Mouse (Mus musculus): Measurements from ENCODE around the gene Phykpl.
A peak's percentile ranks its signal among the peaks of the same experiment; 100 is the strongest.

Phykpl gene

DNA sequence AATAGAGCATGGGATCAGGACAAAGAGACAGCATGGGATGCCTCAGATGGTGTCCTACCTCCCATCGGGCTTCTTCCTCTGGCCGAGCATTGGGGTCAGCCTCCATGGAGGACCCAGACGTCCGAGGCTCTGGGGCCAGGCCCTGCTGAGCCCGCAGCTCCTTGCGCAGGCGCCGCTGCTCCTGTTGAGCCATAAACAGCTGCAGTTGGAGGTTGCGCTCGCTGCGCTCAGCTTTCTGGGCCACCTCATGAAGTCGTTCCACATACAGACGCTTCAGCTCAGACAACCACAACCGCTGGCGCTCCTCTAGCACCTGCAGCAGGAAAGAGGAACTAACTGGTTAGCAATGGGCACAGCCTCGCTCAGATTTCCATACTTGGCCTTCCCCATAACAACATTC is 59.7 kb downstream of the Phykpl start:
- no peak for DNase-seq (ENCODE audit: low spot score in 2 of 2)

DNA sequence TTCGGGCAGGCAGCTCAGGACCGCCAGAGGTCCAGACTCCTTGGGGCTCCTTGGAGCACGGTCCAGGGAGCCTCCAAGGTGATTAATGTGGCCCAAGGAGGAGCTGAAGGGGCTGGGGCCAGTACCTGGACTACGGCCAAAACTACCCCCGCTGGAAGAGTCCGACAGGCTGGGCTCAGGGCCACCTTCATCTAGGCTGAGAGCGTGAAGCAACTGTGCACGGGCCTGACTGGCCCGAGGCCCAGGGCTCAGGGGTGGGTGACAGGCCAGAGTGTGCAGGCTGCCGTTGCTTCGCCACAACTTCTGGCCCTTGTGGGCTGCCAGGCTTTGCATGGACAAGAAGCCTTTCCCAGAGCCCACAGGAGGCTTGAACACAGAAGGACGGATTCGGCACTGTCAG is 60.7 kb downstream of the Phykpl start:
- DNase-seq (ENCODE audit: low spot score in 2 of 2): no peak

DNA sequence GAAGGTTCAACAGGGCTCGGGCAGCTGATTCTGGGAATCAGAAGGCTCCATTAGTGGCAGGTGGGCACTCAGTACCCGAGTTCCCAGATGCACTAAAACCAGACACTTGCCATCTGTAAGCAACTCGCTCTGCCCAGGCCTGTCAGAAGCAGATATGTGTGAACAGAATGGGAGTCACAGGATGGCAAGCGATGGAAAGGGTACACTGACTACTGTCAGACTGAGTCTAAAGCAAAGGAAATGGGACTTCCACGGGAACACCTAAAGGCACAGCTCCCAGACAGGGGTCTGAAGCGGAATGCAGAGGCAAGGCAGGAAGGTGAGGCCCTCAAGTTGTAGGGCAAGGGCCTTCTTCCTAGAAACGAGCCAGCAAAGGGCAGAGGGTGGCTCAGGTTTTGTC is 61.7 kb downstream of the Phykpl start:
- no peak for DNase-seq (ENCODE audit: low spot score in 2 of 2)

DNA sequence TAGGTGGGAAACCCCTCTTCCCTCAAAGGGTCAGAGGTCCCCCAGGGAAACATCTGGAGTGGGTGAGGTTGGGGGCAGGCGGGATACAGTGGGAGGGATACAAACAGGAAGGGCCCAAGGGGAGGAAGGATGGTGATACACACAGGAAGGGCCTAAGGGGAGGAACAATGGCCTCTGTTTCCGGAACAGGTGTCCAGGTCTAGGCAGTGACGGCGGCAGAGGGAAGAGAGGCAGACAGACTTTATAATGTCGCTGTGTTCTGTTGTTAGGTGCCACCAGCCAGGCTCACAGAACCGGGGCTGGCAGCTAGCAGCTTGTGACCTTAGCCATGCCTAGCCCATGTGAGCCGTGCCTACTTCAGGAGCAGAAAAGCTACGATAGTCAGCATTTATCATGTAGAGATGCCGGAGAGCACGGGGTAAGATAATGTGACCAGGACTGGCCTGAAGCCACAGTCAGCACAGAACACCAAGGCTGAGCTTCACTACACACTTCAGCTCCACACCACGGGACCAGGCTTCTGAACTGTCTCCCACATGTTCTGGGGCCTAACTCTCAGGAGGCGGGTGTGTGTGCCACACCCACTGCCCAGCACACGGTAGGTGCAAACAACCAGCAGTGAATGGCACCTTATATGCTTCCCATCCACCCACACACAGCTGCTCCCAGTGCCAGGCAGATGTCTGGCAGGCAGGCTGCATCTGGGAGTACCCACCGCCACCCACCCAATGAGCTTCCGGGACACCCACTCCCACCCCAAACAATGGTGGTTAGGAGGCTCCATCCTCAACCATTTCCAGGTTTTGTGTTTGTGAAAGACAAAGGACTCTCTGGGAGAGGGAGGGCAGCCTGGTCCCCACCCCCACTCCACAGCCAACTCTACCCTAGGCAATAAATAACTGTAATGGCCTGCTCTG is 62.5 kb downstream of the Phykpl start:
- DNase-seq (ENCODE audit: low spot score in 2 of 2): no peak

DNA sequence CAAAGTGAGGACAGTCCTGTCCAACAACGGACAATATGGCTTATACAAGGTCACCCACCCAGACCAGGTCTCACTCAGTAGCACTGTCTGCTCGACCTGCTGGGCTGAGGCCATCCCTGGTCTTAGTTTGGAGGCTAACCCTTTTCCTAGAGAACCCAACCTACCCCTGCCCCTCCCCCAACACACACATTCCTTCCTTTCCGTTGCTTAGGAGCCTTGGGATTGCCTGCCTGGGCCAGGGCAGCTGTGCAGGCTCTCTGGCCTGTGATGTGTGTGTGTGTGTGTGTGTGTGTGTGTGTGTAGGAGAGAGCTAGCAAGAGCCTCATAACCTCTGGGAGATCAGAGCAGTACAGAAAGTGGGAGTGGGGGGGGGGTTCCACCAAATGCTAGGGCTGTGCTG is 64.0 kb downstream of the Phykpl start:
- no peak for DNase-seq (ENCODE audit: low spot score in 2 of 2)

DNA sequence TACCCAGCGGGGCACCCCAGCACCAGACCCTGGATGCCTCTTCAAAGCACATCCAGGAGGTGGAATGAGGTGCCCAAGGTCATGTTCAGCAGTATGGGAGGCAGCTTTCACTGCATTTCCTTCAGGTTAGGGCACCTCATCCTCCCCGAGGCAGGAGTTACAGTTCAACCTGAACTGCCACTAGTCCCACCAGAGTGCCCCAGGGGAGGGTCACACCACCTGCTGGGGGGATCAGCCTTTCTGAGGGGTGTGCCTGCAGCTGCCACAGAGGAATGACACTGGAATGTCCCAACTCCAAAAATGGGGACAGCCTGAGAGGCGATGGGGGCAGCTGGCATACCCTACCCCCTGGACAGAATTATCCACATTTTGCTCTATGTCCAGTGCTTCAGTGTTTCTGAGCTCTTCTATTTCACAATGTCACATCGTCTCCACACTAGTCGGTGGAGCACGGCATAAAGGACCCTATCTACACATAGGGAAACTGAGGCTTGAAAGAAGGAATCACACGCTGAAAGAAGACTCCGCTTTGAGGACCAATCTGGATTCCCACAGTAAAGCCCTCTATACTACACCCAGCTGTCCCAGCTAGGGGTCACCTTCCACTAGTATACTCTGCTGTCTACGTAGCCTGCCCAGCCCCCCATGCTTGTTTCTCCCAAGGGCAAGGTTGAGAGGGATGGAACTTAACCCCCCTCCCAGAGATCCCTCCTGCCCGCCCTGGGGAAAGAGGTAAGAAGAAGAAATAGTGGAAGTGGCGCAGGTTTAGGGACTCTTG is 64.7 kb downstream of the Phykpl start:
- DNase-seq (ENCODE audit: low spot score in 2 of 2): no peak

DNA sequence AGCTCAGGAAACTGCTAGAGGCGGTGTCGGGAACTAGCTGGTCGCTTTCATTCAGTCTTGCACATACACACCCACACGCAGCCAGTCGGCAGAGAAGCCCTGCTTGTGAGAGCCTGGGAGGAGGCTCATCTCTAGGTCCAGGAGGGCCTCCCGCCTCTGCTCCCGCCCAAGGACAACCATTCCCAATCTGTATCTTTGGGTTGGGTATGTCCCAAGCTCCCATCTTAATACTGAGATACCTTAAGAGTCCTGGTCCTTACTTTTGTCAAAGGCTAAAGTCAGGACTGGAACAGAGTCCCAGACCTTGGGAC is 65.3 kb downstream of the Phykpl start:
- DNase-seq (ENCODE audit: low spot score in 2 of 2): no peak

DNA sequence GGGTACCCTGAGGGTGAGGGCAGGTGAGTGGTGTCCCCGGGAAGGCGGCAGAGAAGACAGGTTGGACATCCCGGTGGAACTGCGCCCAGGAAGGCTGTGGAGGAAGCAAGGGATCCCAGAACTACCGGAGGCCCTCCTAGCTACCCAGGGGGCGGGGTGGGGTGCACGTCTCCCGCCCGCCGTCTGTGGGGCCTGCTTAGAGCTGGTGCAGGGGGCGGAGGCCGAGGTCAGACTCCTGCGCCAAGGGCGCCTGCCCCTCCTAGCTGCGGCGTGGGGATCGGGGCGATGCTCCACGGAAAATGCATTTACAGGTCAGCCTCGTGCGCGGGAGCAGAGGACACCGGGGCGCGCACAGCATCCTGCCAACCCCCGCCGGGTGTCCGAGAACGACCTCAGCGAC is 65.7 kb downstream of the Phykpl start:
- DNase-seq (ENCODE audit: low spot score in 2 of 2): no peak

DNA sequence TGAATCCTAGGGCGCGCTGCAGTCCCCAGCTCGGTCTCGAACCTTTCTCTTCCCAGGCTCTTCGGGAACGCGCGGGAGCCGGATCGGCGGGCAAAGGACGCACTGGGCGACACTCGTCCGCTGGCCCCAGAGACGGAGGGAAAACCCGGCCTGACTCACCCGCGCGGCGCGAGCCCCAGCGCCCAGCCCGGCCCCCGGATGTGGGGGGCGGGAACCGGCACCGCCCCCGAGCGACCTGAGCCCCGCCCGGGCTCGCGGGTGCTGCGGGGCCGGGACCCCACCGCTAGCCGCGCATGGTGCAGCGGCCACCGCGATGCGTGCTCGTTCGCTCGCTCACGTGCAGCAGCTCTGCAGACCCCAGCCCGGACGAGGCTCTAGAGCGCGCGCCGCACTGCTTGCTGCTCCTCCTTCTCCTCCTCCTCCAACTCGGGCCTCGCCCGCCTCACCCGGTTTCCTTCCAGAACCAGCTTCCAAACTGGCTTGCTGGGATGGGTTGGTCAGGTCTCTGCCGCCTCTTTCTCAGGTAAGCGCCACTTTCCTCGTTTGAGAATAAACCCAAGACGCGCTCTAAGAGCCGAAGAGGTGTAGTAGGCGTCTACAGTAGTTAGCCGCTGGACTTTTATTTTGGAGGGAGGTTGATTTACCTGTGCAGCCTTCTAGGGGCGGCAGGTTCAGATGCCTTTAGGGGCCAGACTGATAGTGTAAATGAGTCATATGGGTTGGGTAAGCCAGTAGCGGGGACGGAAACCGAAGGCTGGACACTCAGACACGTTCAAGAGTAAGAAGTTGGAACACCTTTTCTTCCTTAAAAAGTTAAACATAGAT is 66.3 kb downstream of the Phykpl start, which contains the start of the genes N4bp3 and D930048N14Rik:
Gene N4bp3 (minus strand): TSS at position 152 of the 825 bp plus-strand sequence.
Gene D930048N14Rik (plus strand): TSS at position 264 of the 825 bp plus-strand sequence.
- DNase-seq (ENCODE audit: low spot score in 2 of 2): peak; percentile 73 to 79

DNA sequence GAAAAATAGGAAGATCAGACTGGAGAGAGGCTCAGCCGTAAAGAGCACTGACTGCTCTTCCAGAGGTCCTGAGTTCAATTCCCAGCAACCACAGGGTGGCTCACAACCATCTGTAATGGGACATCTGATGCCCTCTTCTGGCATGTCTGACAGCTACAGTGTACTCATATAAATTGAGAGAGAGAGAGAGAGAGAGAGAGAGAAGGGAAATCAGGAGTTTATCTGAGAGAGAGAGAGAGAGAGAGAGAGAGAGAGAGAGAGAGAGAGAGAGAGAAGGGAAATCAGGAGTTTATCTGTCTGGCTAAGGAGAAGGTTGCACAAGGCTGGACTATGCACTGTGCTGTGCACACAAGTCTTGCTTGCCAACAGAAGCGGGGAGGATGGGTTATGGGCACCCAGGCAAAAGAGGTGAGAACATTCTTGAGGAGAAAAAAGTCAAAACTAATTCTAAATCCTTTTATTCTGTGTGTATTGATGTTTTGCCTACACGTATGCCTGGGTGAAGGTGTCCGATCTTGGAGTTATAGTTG is 68.4 kb downstream of the Phykpl start:
- no peak for DNase-seq (ENCODE audit: low spot score in 2 of 2)

DNA sequence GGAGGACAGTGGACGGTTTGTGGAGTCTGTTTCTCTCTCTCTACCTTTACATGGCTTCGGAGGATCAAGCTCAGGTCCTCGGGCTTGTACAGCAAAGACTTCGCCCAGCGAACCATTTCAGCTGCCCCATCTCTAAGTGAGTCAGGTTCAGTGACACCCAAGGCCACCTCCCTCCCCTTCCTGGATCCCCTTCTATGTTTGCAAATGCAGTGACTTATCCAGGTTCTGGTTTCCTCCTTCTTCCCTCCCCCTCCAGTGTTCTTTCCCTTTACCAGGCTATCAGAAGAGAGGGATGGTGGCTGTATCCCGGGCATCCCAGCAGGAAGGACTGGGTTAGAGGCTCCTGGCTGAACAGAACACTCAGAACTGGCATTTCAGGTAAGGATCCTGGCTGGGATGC is 69.2 kb downstream of the Phykpl start:
- DNase-seq (ENCODE audit: low spot score in 2 of 2): no peak
